Comparison of ENCODE assay signal across 9 mouse cellular contexts in genomic region chr9:107685231-107685981, GRCm38 (mm10). TPM values are rescaled to one million over a fixed set of nuclear protein-coding genes. Genes with fewer than 3 reads are reported as not detected.
DNase-seq lines count a peak whose midpoint lies in the region; ATAC-seq lines count a peak whose summit lies in the region.
"Had no signal": no experiment of that assay in that cellular context is flagged by ENCODE, and none has a peak within 500 bp of the region (broad histone marks: within the 10 kb centered on the region; RNA-seq: fewer than 3 reads in every experiment).

No protein-coding gene starts in this region.

- H3K36me3 ChIP-seq in hindbrain, embryonic 10.5 days: peaks cover 89% of the 10 kb centered on the region
- peaks cover 73% of the 10 kb centered on the region for H3K36me3 ChIP-seq in hindbrain, embryonic 12.5 days
- H3K36me3 ChIP-seq in forebrain, embryonic 10.5 days (replicated peaks): peaks cover 90% of the 10 kb centered on the region
- H3K36me3 ChIP-seq in hindbrain, embryonic 14.5 days (replicated peaks; ENCODE audit: control insufficient read depth, insufficient read depth): peaks cover 79% of the 10 kb centered on the region
- H3K36me3 ChIP-seq in liver, embryonic 12.5 days: 0 out of 2 replicates have a peak, but pooled peaks cover 4% of the 10 kb centered on the region

- H3K4me2 ChIP-seq in hindbrain, embryonic 12.5 days (replicated peaks): no peak overlapping the region
- no peak overlapping the region for H3K4me2 ChIP-seq in hindbrain, embryonic 14.5 days (replicated peaks)
- no peak overlapping the region for H3K4me2 ChIP-seq in liver, embryonic 12.5 days
- H3K4me2 ChIP-seq: limb, embryonic 15.5 days had no signal

- H3K4me1 ChIP-seq in hindbrain, embryonic 10.5 days (replicated peaks): peaks cover 15% of the 10 kb centered on the region
- H3K4me1 ChIP-seq in hindbrain, embryonic 12.5 days: no peaks in the 10 kb centered on the region
- peaks cover 31% of the 10 kb centered on the region for H3K4me1 ChIP-seq in forebrain, embryonic 10.5 days
- no peaks in the 10 kb centered on the region for H3K4me1 ChIP-seq in hindbrain, embryonic 14.5 days (replicated peaks; ENCODE audit: control insufficient read depth, insufficient read depth, low read length)
- no peaks in the 10 kb centered on the region for H3K4me1 ChIP-seq in liver, embryonic 12.5 days

- DNase-seq in hindbrain, embryonic 10.5 days (ENCODE audit: low spot score): peak; percentile 69
- peak; percentile 8 for DNase-seq in MEL-GATA-1-ER (ENCODE audit: extremely low read depth, low read depth)
- peak; percentile 67 for DNase-seq in forebrain, embryonic 10.5 days (ENCODE audit: extremely low spot score, low spot score)
- DNase-seq in hindbrain, embryonic 14.5 days (ENCODE audit: low spot score): peak; percentile 52
- peak; percentile 62 for DNase-seq in neural tube, embryonic 10.5 days (ENCODE audit: extremely low spot score, low spot score)

- WGBS in hindbrain, embryonic 10.5 days: 45% methylated on average over 17 of the region's 17 CpGs
- 39% methylated on average over 17 of the region's 17 CpGs for WGBS in hindbrain, embryonic 12.5 days
- 33% methylated on average over 17 of the region's 17 CpGs for WGBS in forebrain, embryonic 10.5 days
- WGBS in hindbrain, embryonic 14.5 days: 32% methylated on average over 17 of the region's 17 CpGs
- 28% methylated on average over 17 of the region's 17 CpGs for WGBS in liver, embryonic 12.5 days (ENCODE audit: insufficient replicate concordance)

- H3K27me3 ChIP-seq in hindbrain, embryonic 10.5 days (ENCODE audit: insufficient read depth, poor library complexity, severe bottlenecking): peaks cover 41% of the 10 kb centered on the region
- peaks cover 4% of the 10 kb centered on the region; the same call in 1 of the 2 replicates for H3K27me3 ChIP-seq in hindbrain, embryonic 12.5 days
- H3K27me3 ChIP-seq in forebrain, embryonic 10.5 days (ENCODE audit: poor library complexity, severe bottlenecking): no peaks in the 10 kb centered on the region
- H3K27me3 ChIP-seq in hindbrain, embryonic 14.5 days (ENCODE audit: control insufficient read depth, insufficient read depth, low read length): no peaks in the 10 kb centered on the region
- peaks cover 62% of the 10 kb centered on the region for H3K27me3 ChIP-seq in liver, embryonic 12.5 days (replicated peaks)
- H3K27me3 ChIP-seq: limb, embryonic 15.5 days had no signal

- H3K9me3 ChIP-seq in hindbrain, embryonic 10.5 days: no peaks in the 10 kb centered on the region
- no peaks in the 10 kb centered on the region for H3K9me3 ChIP-seq in hindbrain, embryonic 12.5 days (replicated peaks)
- no peaks in the 10 kb centered on the region for H3K9me3 ChIP-seq in forebrain, embryonic 10.5 days
- no peaks in the 10 kb centered on the region for H3K9me3 ChIP-seq in hindbrain, embryonic 14.5 days (ENCODE audit: control insufficient read depth, low read length)
- H3K9me3 ChIP-seq in liver, embryonic 12.5 days (replicated peaks): no peaks in the 10 kb centered on the region
- H3K9me3 ChIP-seq: limb, embryonic 15.5 days had no signal

- ATAC-seq in hindbrain, embryonic 12.5 days (ENCODE audit: low FRiP score): no peak
- peak; percentile 72 for ATAC-seq in hindbrain, embryonic 14.5 days (ENCODE audit: low FRiP score)
- ATAC-seq in liver, embryonic 12.5 days: peak; percentile 44; the same call in 1 of the 2 replicates
- no peak for ATAC-seq in inflammation-experienced regulatory T-cells, adult 6 months

- H3K4me3 ChIP-seq in hindbrain, embryonic 10.5 days: no peak overlapping the region
- no peak overlapping the region for H3K4me3 ChIP-seq in hindbrain, embryonic 12.5 days
- H3K4me3 ChIP-seq in forebrain, embryonic 10.5 days: no peak overlapping the region
- H3K4me3 ChIP-seq in hindbrain, embryonic 14.5 days (replicated peaks; ENCODE audit: low read length): no peak overlapping the region
- no peak overlapping the region for H3K4me3 ChIP-seq in liver, embryonic 12.5 days
- H3K4me3 ChIP-seq: limb, embryonic 15.5 days had no signal

- H3K9ac ChIP-seq in hindbrain, embryonic 12.5 days: no peak overlapping the region
- H3K9ac ChIP-seq in hindbrain, embryonic 14.5 days: no peak overlapping the region
- H3K9ac ChIP-seq in liver, embryonic 12.5 days: no peak overlapping the region
- H3K9ac ChIP-seq: limb, embryonic 15.5 days had no signal

- peak overlapping the region; percentile 56; the same call in 1 of the 2 replicates for H3K27ac ChIP-seq in hindbrain, embryonic 10.5 days
- H3K27ac ChIP-seq in hindbrain, embryonic 12.5 days: no peak overlapping the region
- H3K27ac ChIP-seq in forebrain, embryonic 10.5 days: 0 out of 2 replicates have a peak overlapping the region, but pooled peaks have one; percentile 48
- no peak overlapping the region for H3K27ac ChIP-seq in hindbrain, embryonic 14.5 days
- no peak overlapping the region for H3K27ac ChIP-seq in liver, embryonic 12.5 days
- H3K27ac ChIP-seq: limb, embryonic 15.5 days had no signal

RNA-seq across cellular contexts. Expression of gene Gnat1, which starts 5.9 kb away (rescaled TPM):
- 2.6 and 3.1 TPM in 2 replicates for polyA plus RNA-seq in hindbrain, embryonic 10.5 days (2016; fragmentation: Nextera tagmentation; extraction: Ambion mirVana)
- polyA plus RNA-seq in hindbrain, embryonic 12.5 days (2016; fragmentation: Nextera tagmentation; extraction: Ambion mirVana): 1.4 and 2.6 TPM in 2 replicates
- 3.9 and 4.1 TPM in 2 replicates for polyA plus RNA-seq in forebrain, embryonic 10.5 days (2016; fragmentation: Nextera tagmentation; extraction: Ambion mirVana)
- polyA plus RNA-seq in hindbrain, embryonic 14.5 days (2014; fragmentation: Nextera tagmentation; extraction: Ambion mirVana): 1.3 TPM in 2 replicates
- 1.9 and 2.4 TPM in 2 replicates for polyA plus RNA-seq in liver, embryonic 12.5 days (2016; fragmentation: Nextera tagmentation; extraction: Ambion mirVana)
- 1 to 10 TPM in 1 of 3 experiments, under 1 TPM in 1, not detected in 1; 0.58 to 1.1 TPM for polyA plus RNA-seq in inflammation-experienced regulatory T-cells, adult 6 months (2017; shearing (Covaris generic))

RNA-seq across cellular contexts. Expression of gene Slc38a3, which starts 16.1 kb away (rescaled TPM):
- 6.4 and 7.2 TPM in 2 replicates for polyA plus RNA-seq in hindbrain, embryonic 10.5 days (2016; fragmentation: Nextera tagmentation; extraction: Ambion mirVana)
- polyA plus RNA-seq in hindbrain, embryonic 12.5 days (2016; fragmentation: Nextera tagmentation; extraction: Ambion mirVana): 12.5 and 12.9 TPM in 2 replicates
- 8.8 and 9.0 TPM in 2 replicates for polyA plus RNA-seq in forebrain, embryonic 10.5 days (2016; fragmentation: Nextera tagmentation; extraction: Ambion mirVana)
- 48.3 and 48.5 TPM in 2 replicates for polyA plus RNA-seq in hindbrain, embryonic 14.5 days (2014; fragmentation: Nextera tagmentation; extraction: Ambion mirVana)
- 2.8 and 3.3 TPM in 2 replicates for polyA plus RNA-seq in liver, embryonic 12.5 days (2016; fragmentation: Nextera tagmentation; extraction: Ambion mirVana)
- polyA plus RNA-seq in inflammation-experienced regulatory T-cells, adult 6 months (2017; shearing (Covaris generic)): not detected

RNA-seq across cellular contexts. Expression of gene Sema3f, which starts 24.9 kb away (rescaled TPM):
- polyA plus RNA-seq in hindbrain, embryonic 10.5 days (2016; fragmentation: Nextera tagmentation; extraction: Ambion mirVana): 14.5 and 16.4 TPM in 2 replicates
- 26.8 and 28.3 TPM in 2 replicates for polyA plus RNA-seq in hindbrain, embryonic 12.5 days (2016; fragmentation: Nextera tagmentation; extraction: Ambion mirVana)
- 10.0 and 11.2 TPM in 2 replicates for polyA plus RNA-seq in forebrain, embryonic 10.5 days (2016; fragmentation: Nextera tagmentation; extraction: Ambion mirVana)
- 17.5 and 17.7 TPM in 2 replicates for polyA plus RNA-seq in hindbrain, embryonic 14.5 days (2014; fragmentation: Nextera tagmentation; extraction: Ambion mirVana)
- 3.9 and 4.2 TPM in 2 replicates for polyA plus RNA-seq in liver, embryonic 12.5 days (2016; fragmentation: Nextera tagmentation; extraction: Ambion mirVana)
- not detected for polyA plus RNA-seq in inflammation-experienced regulatory T-cells, adult 6 months (2017; shearing (Covaris generic))

RNA-seq across cellular contexts. Expression of gene Gnai2, which starts 50.2 kb away (rescaled TPM):
- 554 and 640 TPM in 2 replicates for polyA plus RNA-seq in hindbrain, embryonic 10.5 days (2016; fragmentation: Nextera tagmentation; extraction: Ambion mirVana)
- 516 and 531 TPM in 2 replicates for polyA plus RNA-seq in hindbrain, embryonic 12.5 days (2016; fragmentation: Nextera tagmentation; extraction: Ambion mirVana)
- 526 and 533 TPM in 2 replicates for polyA plus RNA-seq in forebrain, embryonic 10.5 days (2016; fragmentation: Nextera tagmentation; extraction: Ambion mirVana)
- polyA plus RNA-seq in hindbrain, embryonic 14.5 days (2014; fragmentation: Nextera tagmentation; extraction: Ambion mirVana): 282 and 291 TPM in 2 replicates
- polyA plus RNA-seq in liver, embryonic 12.5 days (2016; fragmentation: Nextera tagmentation; extraction: Ambion mirVana): 206 and 210 TPM in 2 replicates
- 100 to 1,000 TPM; 136 to 264 (median 154) TPM for polyA plus RNA-seq in inflammation-experienced regulatory T-cells, adult 6 months (2017; shearing (Covaris generic))

Comparison
In these comparisons a context has a peak if more than half of its experiments do, and no peak if none do; other contexts are left out.
1. H3K27ac ChIP-seq: peak in hindbrain, embryonic 10.5 days (single experiment) and forebrain, embryonic 10.5 days (single experiment); none in hindbrain, embryonic 12.5 days (single experiment), hindbrain, embryonic 14.5 days (single experiment) and liver, embryonic 12.5 days (single experiment).
2. ATAC-seq: peak in hindbrain, embryonic 14.5 days (single experiment) and liver, embryonic 12.5 days (single experiment); none in hindbrain, embryonic 12.5 days (single experiment) and inflammation-experienced regulatory T-cells, adult 6 months (single experiment).
3. DNase-seq: peak in every context shown above with its lines; median percentile 69 in hindbrain, embryonic 10.5 days; 67 in forebrain, embryonic 10.5 days; 62 in neural tube, embryonic 10.5 days; 52 in hindbrain, embryonic 14.5 days; 8 in MEL-GATA-1-ER.